Mouse (Mus musculus): Measurements from ENCODE around the gene Ryr3.

The Ryr3 gene

GRCm38 (mm10) chr2:112656131-112656530, 560.8 kb downstream of the Ryr3 start:
- no peak for DNase-seq (ENCODE audit: low spot score in 2 of 2)

- DNase-seq (ENCODE audit: low spot score in 2 of 2), result no peak
Observed at GRCm38 (mm10) chr2:112653836-112654235, 563.1 kb downstream of the Ryr3 start.

DNA sequence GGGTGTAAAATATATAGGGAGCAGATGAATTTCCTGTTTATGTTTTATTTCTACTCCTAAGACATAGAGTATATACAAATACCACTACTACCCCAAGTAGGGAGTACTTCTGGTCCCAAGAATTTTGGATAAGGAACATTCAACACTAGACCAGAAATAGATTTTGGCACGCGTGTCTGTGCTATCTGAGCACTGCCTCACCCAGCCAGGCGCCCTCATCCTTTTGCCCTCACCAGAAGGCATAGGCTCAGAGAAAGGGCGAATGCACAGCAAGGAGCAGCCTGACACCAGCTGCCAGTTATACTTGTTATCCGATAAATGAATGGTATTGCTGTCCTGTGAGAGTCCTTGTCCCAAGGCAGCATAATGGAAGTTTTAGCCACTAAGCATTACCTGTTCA, 579.7 kb downstream of the Ryr3 start:
- no peak for DNase-seq (ENCODE audit: low spot score in 2 of 2)

GRCm38 (mm10) chr2:112632536-112632935, 584.4 kb downstream of the Ryr3 start:
- no peak for DNase-seq (ENCODE audit: low spot score in 2 of 2)

DNA sequence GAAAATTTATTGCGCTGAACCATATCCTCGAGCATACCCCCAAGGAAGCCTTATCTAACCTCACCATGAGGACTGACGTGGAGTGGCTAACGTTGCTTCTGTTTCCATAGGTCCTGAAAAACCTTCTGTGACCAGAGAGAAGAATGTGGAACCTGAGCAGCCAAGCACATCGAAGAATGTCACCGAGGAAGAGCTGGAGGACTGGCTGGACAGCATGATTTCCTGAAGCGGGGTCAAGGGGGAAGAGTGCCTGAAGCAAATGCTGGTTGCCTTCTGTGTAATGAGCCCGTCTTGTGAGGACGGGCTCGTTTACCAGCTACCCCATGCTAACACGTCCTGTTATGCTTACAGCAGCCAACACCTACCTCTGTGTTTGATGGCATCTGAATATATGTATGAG, 586.2 kb downstream of the Ryr3 start:
- no peak for DNase-seq (ENCODE audit: low spot score in 2 of 2)

DNA sequence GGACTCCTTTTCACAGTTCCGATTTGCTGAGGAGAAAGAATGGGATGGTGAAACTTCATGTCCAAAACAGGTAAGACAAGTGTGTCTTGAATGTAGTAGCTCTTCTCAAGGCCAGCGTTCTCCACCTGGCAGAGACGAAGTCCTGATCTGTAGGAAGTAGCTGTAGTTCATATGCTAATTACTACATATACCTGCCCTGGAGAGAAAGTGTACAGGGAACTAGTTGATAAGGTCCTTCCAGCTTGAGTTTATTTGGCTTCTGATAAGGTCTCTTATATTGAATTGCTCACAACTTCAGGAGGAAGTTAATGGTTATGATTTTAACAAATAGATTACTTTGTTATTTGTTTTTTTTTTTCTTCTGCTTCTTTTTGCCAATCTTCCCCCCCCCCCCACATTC, 591.7 kb downstream of the Ryr3 start:
- no peak for DNase-seq (ENCODE audit: low spot score in 2 of 2)

DNA sequence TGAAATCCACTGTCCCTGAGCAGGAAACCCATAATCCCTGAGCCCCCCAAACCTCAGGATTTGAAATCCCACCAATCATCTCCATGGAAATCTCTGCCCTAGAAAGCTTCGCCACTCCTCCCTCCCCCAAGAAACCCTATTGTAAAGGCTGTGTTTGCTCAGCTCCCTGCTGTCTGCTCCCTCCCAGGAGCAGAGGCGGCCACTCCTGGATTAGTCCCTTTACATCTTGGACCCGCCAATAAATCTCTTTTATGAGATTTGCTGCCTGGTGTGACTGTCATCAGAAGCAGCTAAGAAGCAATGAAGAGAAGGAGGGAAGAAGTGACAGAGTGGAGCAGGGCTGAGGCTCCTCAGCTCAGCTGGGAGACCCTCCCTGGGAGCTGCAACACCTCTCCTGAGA, 599.7 kb downstream of the Ryr3 start:
- DNase-seq (ENCODE audit: low spot score in 2 of 2), result no peak

DNA sequence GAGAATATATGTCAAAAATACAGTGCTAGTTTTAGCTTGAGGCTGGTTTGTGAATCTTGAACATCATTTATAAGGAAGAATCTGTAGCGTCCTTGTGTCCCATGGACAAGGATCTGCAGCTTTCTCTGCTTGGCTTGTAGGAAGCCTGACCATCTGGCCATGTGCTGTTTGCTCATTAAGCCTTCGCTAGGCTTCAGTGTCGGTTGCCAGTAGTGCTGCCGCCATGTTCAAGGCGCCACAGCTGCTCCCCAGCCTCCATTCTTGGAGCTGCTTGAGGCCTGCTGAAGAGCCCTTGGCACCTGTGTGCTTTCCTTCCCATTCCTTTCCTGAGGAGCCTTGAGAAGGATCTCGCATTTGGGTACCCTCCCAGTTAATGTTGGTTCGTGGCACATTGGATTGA, 602.5 kb downstream of the Ryr3 start:
- no peak for DNase-seq (ENCODE audit: low spot score in 2 of 2)

- no peak for DNase-seq (ENCODE audit: low spot score in 2 of 2)
Observed at GRCm38 (mm10) chr2:112612628-112613027, 604.3 kb downstream of the Ryr3 start.

DNA sequence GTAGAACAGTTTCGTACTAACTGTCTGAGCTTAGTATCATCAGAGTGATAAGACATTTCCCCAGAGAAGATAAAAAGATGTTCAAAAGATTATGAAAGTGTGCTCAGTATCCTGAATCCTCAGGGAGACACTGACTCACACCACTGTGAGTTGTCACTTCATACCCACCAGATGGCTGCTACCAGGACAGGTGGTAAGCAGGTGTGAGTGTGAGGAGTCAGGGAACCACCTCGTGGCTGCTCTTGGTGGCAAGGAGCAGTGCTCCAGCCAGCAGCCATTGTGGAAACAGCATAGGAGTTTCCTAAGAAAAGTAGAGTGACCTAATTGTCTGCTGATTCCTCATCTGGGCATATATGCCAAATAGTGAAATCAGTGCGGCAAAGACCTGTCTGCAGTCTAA, 610.4 kb downstream of the Ryr3 start:
- no peak for DNase-seq (ENCODE audit: low spot score in 2 of 2)

DNA sequence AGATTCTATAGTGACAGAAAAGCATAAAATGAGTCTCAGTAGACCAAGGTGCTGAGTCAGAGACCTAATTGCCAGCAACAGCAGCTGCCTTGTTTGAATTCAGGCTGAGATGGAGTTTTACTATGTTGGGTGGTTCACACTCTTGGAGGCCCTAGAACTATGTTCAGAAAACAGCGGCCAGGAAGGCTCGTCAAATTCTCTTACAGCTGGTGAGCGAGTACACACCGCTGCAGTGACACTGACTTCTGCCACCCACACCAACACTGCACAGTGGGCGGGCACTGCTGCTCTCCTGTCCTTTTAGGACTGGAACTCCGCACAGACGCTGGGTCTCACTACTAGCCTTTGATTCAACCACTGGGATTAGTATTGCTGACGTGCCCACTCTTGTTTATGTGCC, 614.4 kb downstream of the Ryr3 start:
- no peak for DNase-seq (ENCODE audit: low spot score in 2 of 2)

GRCm38 (mm10) chr2:112600222-112600621, 616.7 kb downstream of the Ryr3 start:
- no peak for DNase-seq (ENCODE audit: low spot score in 2 of 2)

DNA sequence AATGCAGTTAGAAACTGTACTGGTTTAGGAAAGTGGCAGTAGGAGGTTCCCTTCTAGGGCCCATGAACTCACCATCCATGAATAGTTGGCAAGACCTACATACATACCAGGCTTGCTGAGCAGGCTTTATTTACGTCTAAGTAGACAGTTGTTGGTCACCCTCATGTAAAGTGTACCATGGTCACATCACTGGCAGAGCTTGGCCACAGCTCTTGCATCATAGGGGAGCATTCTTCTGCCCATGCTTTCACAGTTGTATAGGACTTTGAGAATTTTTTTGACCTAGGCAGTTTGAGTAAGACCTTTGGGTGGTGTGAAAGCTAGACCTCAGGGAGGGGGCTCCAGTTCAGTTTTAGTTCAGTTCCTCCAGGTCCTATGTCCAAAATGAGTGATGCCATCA, 619.8 kb downstream of the Ryr3 start:
- no peak for DNase-seq (ENCODE audit: low spot score in 2 of 2)

DNA sequence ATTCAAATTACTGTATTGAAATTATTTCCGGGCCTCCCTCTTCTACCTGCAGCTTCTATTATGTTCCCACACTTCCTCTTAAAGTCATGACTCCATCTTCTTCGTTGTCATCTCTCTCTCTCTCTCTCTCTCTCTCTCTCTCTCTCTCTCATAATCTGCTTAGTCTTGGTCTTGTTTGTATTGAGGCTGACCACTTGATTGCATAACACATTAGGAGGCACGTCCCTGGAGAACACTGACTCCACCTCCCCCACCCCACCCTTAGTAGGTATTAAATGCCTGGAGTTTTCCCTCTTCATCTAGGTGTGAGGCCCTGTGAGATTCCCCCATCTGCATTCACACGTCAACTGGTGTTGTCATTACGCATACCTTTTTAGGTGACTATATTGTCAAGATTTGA, 620.5 kb downstream of the Ryr3 start:
- no peak for DNase-seq (ENCODE audit: low spot score in 2 of 2)

DNA sequence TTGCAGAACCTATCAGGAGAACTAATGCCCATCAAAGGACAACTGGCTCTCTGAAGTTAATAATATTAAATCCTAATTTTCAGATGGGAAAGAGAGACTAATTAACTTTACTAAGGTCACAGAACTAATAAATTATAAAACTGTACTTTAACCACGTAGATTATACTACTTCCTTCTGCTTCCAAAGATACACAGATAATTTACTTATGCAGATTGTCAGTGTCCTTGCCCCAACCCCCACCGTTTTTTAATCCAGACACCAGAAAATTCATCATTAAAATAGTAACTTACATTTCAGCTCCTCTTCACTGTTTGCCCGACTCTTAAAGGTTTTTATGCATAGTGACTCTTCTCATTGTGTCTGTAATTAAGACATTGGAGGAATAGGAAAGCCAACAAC, 621.1 kb downstream of the Ryr3 start:
- DNase-seq (ENCODE audit: low spot score in 2 of 2), result no peak

DNA sequence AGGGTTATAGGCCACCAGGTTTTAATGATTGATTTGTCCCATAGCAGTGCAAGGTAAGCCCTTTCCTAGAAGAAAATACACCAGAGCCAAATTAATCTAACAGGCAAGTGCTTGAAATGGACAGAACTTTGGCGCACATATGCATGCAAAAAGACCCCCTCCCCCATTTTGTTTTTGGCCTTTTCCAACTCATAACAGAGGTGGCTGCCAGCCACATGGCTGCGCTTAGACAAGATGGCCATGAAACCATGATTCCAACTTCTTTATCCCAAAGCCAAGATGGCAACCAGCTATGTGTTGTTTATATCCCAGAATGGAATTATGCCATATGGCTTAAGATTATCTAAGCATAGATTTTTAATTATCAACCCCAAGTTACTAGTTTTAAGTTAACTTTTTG, 623.1 kb downstream of the Ryr3 start:
- DNase-seq (ENCODE audit: low spot score in 2 of 2), result no peak

GRCm38 (mm10) chr2:112593322-112593721, 623.6 kb downstream of the Ryr3 start:
- DNase-seq (ENCODE audit: low spot score in 2 of 2), result no peak

- DNase-seq (ENCODE audit: low spot score in 2 of 2), result no peak
Observed at GRCm38 (mm10) chr2:112591451-112591871, 625.4 kb downstream of the Ryr3 start.

GRCm38 (mm10) chr2:112590985-112591384, 625.9 kb downstream of the Ryr3 start:
- no peak for DNase-seq (ENCODE audit: low spot score in 2 of 2)

All from spleen, postnatal 36 days (tissue).